ENCODE assay signal across 18 mouse cellular contexts in genomic region chr7:37774463-37774970, GRCm38 (mm10). TPM values are rescaled to one million over a fixed set of nuclear protein-coding genes. Genes with fewer than 3 reads are reported as not detected.
A peak's percentile ranks its signal among the peaks of the same experiment; 100 is the strongest.
DNase-seq lines count a peak whose midpoint lies in the region; ATAC-seq lines count a peak whose summit lies in the region.
"Had no signal": no experiment of that assay in that cellular context is flagged by ENCODE, and none has a peak within 500 bp of the region (broad histone marks: within the 10 kb centered on the region; RNA-seq: fewer than 3 reads in every experiment).

No protein-coding gene starts in this region.

- no peak overlapping the region for H3K4me3 ChIP-seq in forebrain, embryonic 13.5 days
- H3K4me3 ChIP-seq in forebrain, embryonic 11.5 days (ENCODE audit: low read depth, low read length) = no peak overlapping the region
- H3K4me3 ChIP-seq in midbrain, embryonic 14.5 days (replicated peaks; ENCODE audit: low read depth, low read length) = no peak overlapping the region
- H3K4me3 ChIP-seq in midbrain, embryonic 13.5 days (replicated peaks) = no peak overlapping the region
- H3K4me3 ChIP-seq: embryonic facial prominence, embryonic 15.5 days had no signal

- H3K4me2 ChIP-seq in forebrain, embryonic 13.5 days = peak overlapping the region; percentile 95; the same call in 1 of the 2 replicates
- no peak overlapping the region for H3K4me2 ChIP-seq in forebrain, embryonic 11.5 days (ENCODE audit: low read depth, low read length, severe bottlenecking)
- H3K4me2 ChIP-seq in midbrain, embryonic 14.5 days (ENCODE audit: low read length) = no peak overlapping the region
- no peak overlapping the region for H3K4me2 ChIP-seq in midbrain, embryonic 13.5 days (replicated peaks)
- H3K4me2 ChIP-seq: embryonic facial prominence, embryonic 15.5 days had no signal

- peaks cover 16% of the 10 kb centered on the region; the same call in 1 of the 2 replicates for H3K27me3 ChIP-seq in forebrain, embryonic 13.5 days
- H3K27me3 ChIP-seq in forebrain, embryonic 11.5 days (ENCODE audit: control insufficient read depth, insufficient read depth, low read length) = peaks cover 7% of the 10 kb centered on the region
- H3K27me3 ChIP-seq in midbrain, embryonic 14.5 days (ENCODE audit: control insufficient read depth, insufficient read depth, low read length) = no peaks in the 10 kb centered on the region
- peaks cover 15% of the 10 kb centered on the region; the same call in 1 of the 2 replicates for H3K27me3 ChIP-seq in midbrain, embryonic 13.5 days

- no peaks in the 10 kb centered on the region for H3K9me3 ChIP-seq in forebrain, embryonic 13.5 days (replicated peaks)
- H3K9me3 ChIP-seq in forebrain, embryonic 11.5 days (ENCODE audit: control insufficient read depth, low read length) = no peaks in the 10 kb centered on the region
- no peaks in the 10 kb centered on the region for H3K9me3 ChIP-seq in midbrain, embryonic 14.5 days (ENCODE audit: control insufficient read depth, low read length)
- H3K9me3 ChIP-seq in midbrain, embryonic 13.5 days = no peaks in the 10 kb centered on the region
- H3K9me3 ChIP-seq: embryonic facial prominence, embryonic 15.5 days had no signal

- H3K9ac ChIP-seq in forebrain, embryonic 13.5 days = no peak overlapping the region
- no peak overlapping the region for H3K9ac ChIP-seq in forebrain, embryonic 11.5 days (ENCODE audit: low read length)
- H3K9ac ChIP-seq in midbrain, embryonic 14.5 days (replicated peaks; ENCODE audit: low read length) = no peak overlapping the region; the same call in 1 of the 2 replicates
- no peak overlapping the region for H3K9ac ChIP-seq in midbrain, embryonic 13.5 days (replicated peaks)
- H3K9ac ChIP-seq: embryonic facial prominence, embryonic 15.5 days had no signal

- H3K4me1 ChIP-seq in forebrain, embryonic 13.5 days = peaks cover 23% of the 10 kb centered on the region; the same call in 1 of the 2 replicates
- H3K4me1 ChIP-seq in forebrain, embryonic 11.5 days (replicated peaks; ENCODE audit: control insufficient read depth, insufficient read depth, low read length) = peaks cover 4% of the 10 kb centered on the region; the same call in 1 of the 2 replicates
- peaks cover 4% of the 10 kb centered on the region; the same call in 1 of the 2 replicates for H3K4me1 ChIP-seq in midbrain, embryonic 14.5 days (ENCODE audit: control insufficient read depth, insufficient read depth, low read length)
- H3K4me1 ChIP-seq in midbrain, embryonic 13.5 days (replicated peaks) = peaks cover 15% of the 10 kb centered on the region

- no peak for DNase-seq in forebrain, embryonic 11.5 days (ENCODE audit: low spot score)
- peak; percentile 22 for DNase-seq in midbrain, embryonic 14.5 days
- peak; percentile 20 for DNase-seq in embryo, embryonic 9.5 days (ENCODE audit: extremely low spot score)
- no peak for DNase-seq in lung, postnatal 14 days
- DNase-seq in right cerebral cortex, postnatal 10 days (ENCODE audit: low spot score in 2 of 2) = no peak
- no peak for DNase-seq in adrenal gland, adult 8-10 months
- DNase-seq: B cell, adult 2 months; gastrocnemius, postnatal 10 days; lung, postnatal 4 days; right cerebral cortex, postnatal 14 days; thymus, postnatal 4 days had no signal

- H3K36me3 ChIP-seq in forebrain, embryonic 13.5 days (ENCODE audit: poor library complexity, severe bottlenecking) = no peaks in the 10 kb centered on the region
- no peaks in the 10 kb centered on the region for H3K36me3 ChIP-seq in forebrain, embryonic 11.5 days (ENCODE audit: control insufficient read depth, insufficient read depth, low read length)
- H3K36me3 ChIP-seq in midbrain, embryonic 14.5 days (ENCODE audit: control insufficient read depth, insufficient read depth, low read length) = no peaks in the 10 kb centered on the region
- H3K36me3 ChIP-seq in midbrain, embryonic 13.5 days = no peaks in the 10 kb centered on the region
- H3K36me3 ChIP-seq: embryonic facial prominence, embryonic 15.5 days had no signal

- no peak overlapping the region for H3K27ac ChIP-seq in forebrain, embryonic 13.5 days
- H3K27ac ChIP-seq in forebrain, embryonic 11.5 days (ENCODE audit: low read depth, low read length) = no peak overlapping the region
- no peak overlapping the region for H3K27ac ChIP-seq in midbrain, embryonic 14.5 days (replicated peaks; ENCODE audit: low read depth, low read length)
- H3K27ac ChIP-seq in midbrain, embryonic 13.5 days = no peak overlapping the region
- H3K27ac ChIP-seq: embryonic facial prominence, embryonic 15.5 days; kidney, postnatal 0 days had no signal

- 22% methylated on average over 11 of the region's 11 CpGs for WGBS in forebrain, embryonic 13.5 days
- WGBS in forebrain, embryonic 11.5 days = 9% methylated on average over 11 of the region's 11 CpGs
- WGBS in midbrain, embryonic 14.5 days = 23% methylated on average over 11 of the region's 11 CpGs
- 12% methylated on average over 11 of the region's 11 CpGs for WGBS in midbrain, embryonic 13.5 days

- no peak for ATAC-seq in forebrain, embryonic 13.5 days
- no peak for ATAC-seq in forebrain, embryonic 11.5 days (replicated peaks; ENCODE audit: low FRiP score)
- ATAC-seq in midbrain, embryonic 14.5 days (ENCODE audit: low FRiP score, low TSS enrichment) = no peak
- no peak for ATAC-seq in midbrain, embryonic 13.5 days
- ATAC-seq: intestine, embryonic 16.5 days had no signal

RNA-seq across cellular contexts. Expression of gene Zfp536, which starts 1.1 kb away (rescaled TPM):
- polyA plus RNA-seq in forebrain, embryonic 13.5 days (2015; fragmentation: Nextera tagmentation; extraction: Ambion mirVana) = 39.7 and 42.0 TPM in 2 replicates
- 34.4 and 41.8 TPM in 2 replicates for polyA plus RNA-seq in forebrain, embryonic 11.5 days (2014; fragmentation: Nextera tagmentation; extraction: Ambion mirVana)
- polyA plus RNA-seq in midbrain, embryonic 14.5 days (2014; fragmentation: Nextera tagmentation; extraction: Ambion mirVana) = 34.9 and 38.0 TPM in 2 replicates
- polyA plus RNA-seq in midbrain, embryonic 13.5 days (2015; fragmentation: Nextera tagmentation; extraction: Ambion mirVana) = 41.5 and 43.4 TPM in 2 replicates
- 10 to 100 TPM in 2 of 4 experiments, 1 to 10 TPM in 2; 6.8 to 19.8 (median 9.5) TPM for total RNA-seq in adrenal gland, adult 8-10 months (2022)
- total RNA-seq: monocyte, adult 5-6 weeks; neutrophil, adult 5-6 weeks had no signal

Comparison
In these comparisons a context has a peak if more than half of its experiments do, and no peak if none do; other contexts are left out.
1. DNase-seq: peak in midbrain, embryonic 14.5 days (single experiment) and embryo, embryonic 9.5 days (single experiment); none in forebrain, embryonic 11.5 days (single experiment), lung, postnatal 14 days (single experiment), right cerebral cortex, postnatal 10 days (0 of 2) and adrenal gland, adult 8-10 months (single experiment).